Mouse (Mus musculus): Measurements from ENCODE around the gene Cd2. TPM values are rescaled to one million over a fixed set of nuclear protein-coding genes. Genes with fewer than 3 reads are reported as not detected.

Cd2 gene
- polyA plus RNA-seq, 1 experiment from 2014 or later = 2.2 TPM

- no peak overlapping the region for H3K27ac ChIP-seq (ENCODE audit: low read length)
- H3K27me3 ChIP-seq (replicated peaks; ENCODE audit: insufficient read depth, low read length) = no peaks in the 10 kb centered on the region
- peaks cover 8% of the 10 kb centered on the region; the same call in 1 of the 2 replicates for H3K4me1 ChIP-seq (ENCODE audit: insufficient read depth, low read depth, low read length)
- no peaks in the 10 kb centered on the region for H3K36me3 ChIP-seq (ENCODE audit: insufficient read depth, low read length)
- no peaks in the 10 kb centered on the region for H3K9me3 ChIP-seq (ENCODE audit: low read length)
- DNase-seq (ENCODE audit: low spot score) (no peak), ATAC-seq (no peak)
- 96% methylated on average over 2 of the region's 2 CpGs for WGBS
- H3K4me3 ChIP-seq (ENCODE audit: low read depth, low read length) = no peak overlapping the region
- H3K4me2 ChIP-seq (replicated peaks; ENCODE audit: low read depth, low read length) = no peak overlapping the region
- no peak for TF ChIP-seq CTCF (IDR thresholded peaks at IDR 0.05)
- no peak for TF ChIP-seq EP300 (IDR thresholded peaks at IDR 0.05)
- H3K9ac ChIP-seq (replicated peaks; ENCODE audit: low read depth) = no peak overlapping the region
Observed at GRCm38 (mm10) chr3:101305046-101305445, 17.3 kb upstream of the Cd2 start.

GRCm38 (mm10) chr3:101304156-101304555 lies 16.4 kb upstream of the Cd2 start:
- Histone ChIP-seq H3K27me3 (replicated peaks; ENCODE audit: insufficient read depth, low read length) (no peaks in the 10 kb centered on the region), H3K9ac (replicated peaks; ENCODE audit: low read depth) (no peak overlapping the region), H3K9me3 (ENCODE audit: low read length) (no peaks in the 10 kb centered on the region), H3K4me3 (ENCODE audit: low read depth, low read length) (no peak overlapping the region), H3K4me1 (ENCODE audit: insufficient read depth, low read depth, low read length) (peaks cover 8% of the 10 kb centered on the region; the same call in 1 of the 2 replicates), H3K27ac (ENCODE audit: low read length) (no peak overlapping the region), H3K36me3 (ENCODE audit: insufficient read depth, low read length) (no peaks in the 10 kb centered on the region), H3K4me2 (replicated peaks; ENCODE audit: low read depth, low read length) (no peak overlapping the region)
- TF ChIP-seq EP300 (IDR thresholded peaks at IDR 0.05) (no peak), CTCF (IDR thresholded peaks at IDR 0.05) (peak; percentile 83)
- ATAC-seq = peak; percentile 56
- WGBS = 15% methylated on average over 8 of the region's 8 CpGs
- peak; percentile 77 for DNase-seq (ENCODE audit: low spot score)

DNA sequence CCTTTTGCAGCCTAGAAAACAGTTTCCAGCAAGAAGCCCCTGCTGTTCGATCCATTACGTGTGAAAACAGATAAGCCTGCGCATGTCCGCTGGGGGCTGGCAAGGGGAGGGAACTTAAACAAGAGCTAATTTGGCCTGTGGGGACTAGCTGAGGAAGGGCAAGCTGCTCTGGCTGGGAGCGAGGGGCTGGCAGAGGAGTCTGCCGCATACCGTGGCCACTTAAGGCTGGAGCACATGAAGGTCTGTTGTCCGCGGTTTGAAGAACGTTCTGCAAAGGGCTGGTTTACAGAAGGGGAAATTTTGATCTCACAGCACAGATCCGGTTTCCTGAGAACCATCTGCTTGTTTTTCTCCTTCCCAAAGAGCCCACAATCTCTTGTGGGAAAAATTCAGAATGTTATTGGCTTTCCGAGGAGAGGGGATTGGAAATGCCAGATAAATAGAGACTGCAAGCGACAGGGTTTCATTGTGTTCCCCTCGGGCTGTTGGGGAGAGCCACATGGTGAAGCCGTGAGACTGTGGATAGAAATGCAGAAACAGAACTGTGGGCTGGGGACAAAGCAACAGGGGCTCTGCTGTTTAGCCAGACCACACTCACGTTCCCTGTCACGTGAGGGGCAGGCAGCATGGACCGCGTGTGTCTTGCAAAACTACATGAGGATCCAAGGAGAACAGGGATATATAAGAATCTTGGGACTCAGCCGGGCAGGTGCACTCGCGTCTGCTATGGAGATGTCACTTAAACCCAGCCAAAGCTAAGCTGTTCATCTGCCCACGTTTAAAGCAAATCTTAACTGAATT lies 12.7 kb upstream of the Cd2 start:
- TF ChIP-seq EP300 (IDR thresholded peaks at IDR 0.05) (no peak), CTCF (IDR thresholded peaks at IDR 0.05) (no peak)
- Histone ChIP-seq H3K4me2 (replicated peaks; ENCODE audit: low read depth, low read length) (peak overlapping the region; percentile 40), H3K9me3 (ENCODE audit: low read length) (no peaks in the 10 kb centered on the region), H3K27ac (ENCODE audit: low read length) (no peak overlapping the region), H3K4me3 (ENCODE audit: low read depth, low read length) (no peak overlapping the region), H3K4me1 (ENCODE audit: insufficient read depth, low read depth, low read length) (peaks cover 8% of the 10 kb centered on the region; the same call in 1 of the 2 replicates), H3K36me3 (ENCODE audit: insufficient read depth, low read length) (no peaks in the 10 kb centered on the region), H3K9ac (replicated peaks; ENCODE audit: low read depth) (no peak overlapping the region), H3K27me3 (replicated peaks; ENCODE audit: insufficient read depth, low read length) (no peaks in the 10 kb centered on the region)
- 19% methylated on average over 23 of the region's 23 CpGs for WGBS
- ATAC-seq (no peak), DNase-seq (ENCODE audit: low spot score) (no peak)

DNA sequence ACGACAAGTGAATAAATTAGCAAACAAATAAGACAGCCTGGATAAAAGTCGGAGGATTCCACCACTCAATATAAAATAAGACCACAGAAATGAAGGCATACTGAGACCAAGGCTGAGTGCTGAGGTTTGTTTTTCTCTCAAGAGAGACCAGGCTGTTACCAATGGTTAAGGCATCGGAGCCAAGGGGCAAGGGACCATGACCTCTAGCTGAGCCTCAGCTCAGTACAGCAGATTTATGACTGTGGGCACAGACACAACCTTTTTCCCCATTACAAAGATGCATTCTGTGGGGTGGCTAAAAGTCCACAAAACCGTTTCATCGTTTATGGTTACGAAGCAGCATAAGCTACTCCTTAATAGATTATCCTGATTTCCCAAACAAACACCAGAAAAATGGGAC lies 11.9 kb upstream of the Cd2 start:
- TF ChIP-seq CTCF (IDR thresholded peaks at IDR 0.05) (no peak), EP300 (IDR thresholded peaks at IDR 0.05) (no peak)

GRCm38 (mm10) chr3:101297221-101297620 lies 9.5 kb upstream of the Cd2 start:
- H3K27me3 ChIP-seq (replicated peaks; ENCODE audit: insufficient read depth, low read length) = no peaks in the 10 kb centered on the region
- no peak for TF ChIP-seq CTCF (IDR thresholded peaks at IDR 0.05)
- no peak for TF ChIP-seq EP300 (IDR thresholded peaks at IDR 0.05)
- H3K36me3 ChIP-seq (ENCODE audit: insufficient read depth, low read length) = no peaks in the 10 kb centered on the region
- H3K4me1 ChIP-seq (ENCODE audit: insufficient read depth, low read depth, low read length) = peaks cover 8% of the 10 kb centered on the region; the same call in 1 of the 2 replicates
- DNase-seq (ENCODE audit: low spot score) (no peak), ATAC-seq (no peak)
- H3K9ac ChIP-seq (replicated peaks; ENCODE audit: low read depth) = no peak overlapping the region
- H3K9me3 ChIP-seq (ENCODE audit: low read length) = no peaks in the 10 kb centered on the region
- H3K27ac ChIP-seq (ENCODE audit: low read length) = no peak overlapping the region
- no peak overlapping the region for H3K4me2 ChIP-seq (replicated peaks; ENCODE audit: low read depth, low read length)
- no peak overlapping the region for H3K4me3 ChIP-seq (ENCODE audit: low read depth, low read length)
- WGBS = 93% methylated on average over 5 of the region's 5 CpGs

More for the DNA sequence above, 11.9 kb upstream of the Cd2 start:
- H3K27me3 ChIP-seq (replicated peaks; ENCODE audit: insufficient read depth, low read length) = no peaks in the 10 kb centered on the region
- no peaks in the 10 kb centered on the region for H3K9me3 ChIP-seq (ENCODE audit: low read length)
- peaks cover 8% of the 10 kb centered on the region; the same call in 1 of the 2 replicates for H3K4me1 ChIP-seq (ENCODE audit: insufficient read depth, low read depth, low read length)
- H3K9ac ChIP-seq (replicated peaks; ENCODE audit: low read depth) = no peak overlapping the region
- no peak overlapping the region for H3K4me2 ChIP-seq (replicated peaks; ENCODE audit: low read depth, low read length)
- DNase-seq (ENCODE audit: low spot score) (no peak), ATAC-seq (no peak)
- no peak overlapping the region for H3K4me3 ChIP-seq (ENCODE audit: low read depth, low read length)
- no peak overlapping the region for H3K27ac ChIP-seq (ENCODE audit: low read length)
- WGBS = 76% methylated on average over 6 of the region's 6 CpGs
- no peaks in the 10 kb centered on the region for H3K36me3 ChIP-seq (ENCODE audit: insufficient read depth, low read length)

- no peak overlapping the region for H3K27ac ChIP-seq (ENCODE audit: low read length)
- H3K9ac ChIP-seq (replicated peaks; ENCODE audit: low read depth) = no peak overlapping the region
- H3K27me3 ChIP-seq (replicated peaks; ENCODE audit: insufficient read depth, low read length) = no peaks in the 10 kb centered on the region
- H3K4me1 ChIP-seq (ENCODE audit: insufficient read depth, low read depth, low read length) = peaks cover 8% of the 10 kb centered on the region; the same call in 1 of the 2 replicates
- 37% methylated on average over 15 of the region's 15 CpGs for WGBS
- no peak overlapping the region for H3K4me2 ChIP-seq (replicated peaks; ENCODE audit: low read depth, low read length)
- TF ChIP-seq CTCF (IDR thresholded peaks at IDR 0.05) = no peak
- no peak for TF ChIP-seq EP300 (IDR thresholded peaks at IDR 0.05)
- no peaks in the 10 kb centered on the region for H3K36me3 ChIP-seq (ENCODE audit: insufficient read depth, low read length)
- no peak overlapping the region for H3K4me3 ChIP-seq (ENCODE audit: low read depth, low read length)
- DNase-seq (ENCODE audit: low spot score) (no peak), ATAC-seq (no peak)
- no peaks in the 10 kb centered on the region for H3K9me3 ChIP-seq (ENCODE audit: low read length)
Observed at GRCm38 (mm10) chr3:101295931-101296820, 8.4 kb upstream of the Cd2 start.
